Mouse (Mus musculus): ENCODE data around the gene Rbfox2.

DNA sequence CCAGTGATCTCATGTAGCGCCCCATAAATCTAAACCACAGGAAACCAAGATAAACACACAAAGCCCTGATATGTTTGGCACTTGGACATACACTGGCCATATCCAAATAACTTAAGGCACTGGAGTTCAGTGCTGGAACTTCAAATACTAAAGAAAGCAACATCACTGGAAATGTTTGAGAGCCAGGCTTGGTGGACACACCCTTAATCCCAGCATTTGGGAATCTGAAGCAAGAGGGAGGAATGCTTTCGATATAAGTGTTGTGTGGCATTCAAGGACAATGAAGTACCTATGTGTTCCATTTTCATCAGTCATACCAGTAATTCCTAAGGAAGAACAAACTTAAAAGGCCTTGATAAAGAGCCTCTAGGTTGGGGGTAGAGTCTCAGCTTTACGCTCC is 13.3 kb downstream of the Rbfox2 start:
- no peak for TF ChIP-seq CTCF (IDR thresholded peaks at IDR 0.05; ENCODE audit: low read depth, low read length)
- no peak for TF ChIP-seq POLR2A (IDR thresholded peaks at IDR 0.05; ENCODE audit: extremely low read depth, insufficient read depth, low read length)

Measured in liver, adult 2 months (tissue).